Mouse (Mus musculus): ENCODE data around the gene Lrrc4c.

GRCm38 (mm10) chr2:97504902-97505301, 1186.9 kb downstream of the Lrrc4c start:
- TF ChIP-seq CTCF (IDR thresholded peaks at IDR 0.05; ENCODE audit: low read depth, low read length) (no peak), POLR2A (IDR thresholded peaks at IDR 0.05; ENCODE audit: borderline replicate concordance, low read depth, low read length) (no peak)

All from bone marrow macrophage, adult 2 months (primary cell).